Mouse (Mus musculus): ENCODE data around the gene Fgd2. TPM values are rescaled to one million over a fixed set of nuclear protein-coding genes. Genes with fewer than 3 reads are reported as not detected.

Gene Fgd2
- polyA plus RNA-seq, 1 experiment from 2014 or later = 15.4 TPM

GRCm38 (mm10) chr17:29365105-29365621 is 4.4 kb downstream of the Fgd2 start:
- no peaks in the 10 kb centered on the region for H3K27me3 ChIP-seq (replicated peaks; ENCODE audit: control insufficient read depth, insufficient read depth, low read length)
- H3K4me2 ChIP-seq (ENCODE audit: low read length) = no peak overlapping the region
- no peaks in the 10 kb centered on the region for H3K9me3 ChIP-seq (ENCODE audit: control insufficient read depth, low read length)
- ATAC-seq (replicated peaks; ENCODE audit: low FRiP score, low TSS enrichment, low read depth) = no peak
- no peaks in the 10 kb centered on the region; the same call in none of the 2 replicates for H3K4me1 ChIP-seq (replicated peaks; ENCODE audit: control insufficient read depth, insufficient read depth, low read length)
- 91% methylated on average over 13 of the region's 13 CpGs for WGBS
- H3K9ac ChIP-seq (ENCODE audit: low read length) = no peak overlapping the region
- no peak overlapping the region for H3K4me3 ChIP-seq (ENCODE audit: low read depth, low read length)
- H3K36me3 ChIP-seq (ENCODE audit: control insufficient read depth, insufficient read depth, low read length) = no peaks in the 10 kb centered on the region
- no peak for DNase-seq (ENCODE audit: low spot score)
- H3K27ac ChIP-seq (ENCODE audit: low read depth) = no peak overlapping the region

GRCm38 (mm10) chr17:29368726-29369125 is 8.0 kb downstream of the Fgd2 start:
- DNase-seq (ENCODE audit: low spot score) = no peak
- no peaks in the 10 kb centered on the region; the same call in 1 of the 2 replicates for H3K4me1 ChIP-seq (replicated peaks; ENCODE audit: control insufficient read depth, insufficient read depth, low read length)
- peak; percentile 69 for ATAC-seq (replicated peaks; ENCODE audit: low FRiP score, low TSS enrichment, low read depth)
- 10% methylated on average over 7 of the region's 7 CpGs for WGBS
- H3K9me3 ChIP-seq (ENCODE audit: control insufficient read depth, low read length) = no peaks in the 10 kb centered on the region
- H3K36me3 ChIP-seq (ENCODE audit: control insufficient read depth, insufficient read depth, low read length) = no peaks in the 10 kb centered on the region
- peak overlapping the region; percentile 42 for H3K4me2 ChIP-seq (ENCODE audit: low read length)
- no peaks in the 10 kb centered on the region for H3K27me3 ChIP-seq (replicated peaks; ENCODE audit: control insufficient read depth, insufficient read depth, low read length)
- H3K27ac ChIP-seq (ENCODE audit: low read depth) = no peak overlapping the region
- no peak overlapping the region for H3K9ac ChIP-seq (ENCODE audit: low read length)
- H3K4me3 ChIP-seq (ENCODE audit: low read depth, low read length) = no peak overlapping the region

- peak; percentile 44; the same call in 1 of the 2 replicates for ATAC-seq (replicated peaks; ENCODE audit: low FRiP score, low TSS enrichment, low read depth)
- H3K27ac ChIP-seq (ENCODE audit: low read depth) = no peak overlapping the region
- 9% methylated on average over 5 of the region's 5 CpGs for whole genome bisulfite sequencing
These were observed 10.4 kb downstream of the Fgd2 start for GRCm38 (mm10) chr17:29370984-29371723.

GRCm38 (mm10) chr17:29375871-29376270 is 15.2 kb downstream of the Fgd2 start:
- H3K27me3 ChIP-seq (replicated peaks; ENCODE audit: control insufficient read depth, insufficient read depth, low read length) = no peaks in the 10 kb centered on the region
- no peaks in the 10 kb centered on the region for H3K4me1 ChIP-seq (replicated peaks; ENCODE audit: control insufficient read depth, insufficient read depth, low read length)
- H3K9me3 ChIP-seq (ENCODE audit: control insufficient read depth, low read length) = no peaks in the 10 kb centered on the region
- no peak overlapping the region for H3K4me3 ChIP-seq (ENCODE audit: low read depth, low read length)
- 85% methylated on average over 10 of the region's 10 CpGs for WGBS
- H3K4me2 ChIP-seq (ENCODE audit: low read length) = no peak overlapping the region
- no peaks in the 10 kb centered on the region for H3K36me3 ChIP-seq (ENCODE audit: control insufficient read depth, insufficient read depth, low read length)
- no peak overlapping the region for H3K9ac ChIP-seq (ENCODE audit: low read length)
- ATAC-seq (replicated peaks; ENCODE audit: low FRiP score, low TSS enrichment, low read depth) (no peak), DNase-seq (ENCODE audit: low spot score) (no peak)
- no peak overlapping the region for H3K27ac ChIP-seq (ENCODE audit: low read depth)

More at GRCm38 (mm10) chr17:29370984-29371723, 10.4 kb downstream of the Fgd2 start:
- DNase-seq (ENCODE audit: low spot score) = peak; percentile 97
- no peak overlapping the region for H3K4me2 ChIP-seq (ENCODE audit: low read length)
- H3K9ac ChIP-seq (ENCODE audit: low read length) = no peak overlapping the region
- no peaks in the 10 kb centered on the region for H3K36me3 ChIP-seq (ENCODE audit: control insufficient read depth, insufficient read depth, low read length)
- no peaks in the 10 kb centered on the region; the same call in 1 of the 2 replicates for H3K4me1 ChIP-seq (replicated peaks; ENCODE audit: control insufficient read depth, insufficient read depth, low read length)
- no peaks in the 10 kb centered on the region for H3K9me3 ChIP-seq (ENCODE audit: control insufficient read depth, low read length)
- no peak overlapping the region for H3K4me3 ChIP-seq (ENCODE audit: low read depth, low read length)
- no peaks in the 10 kb centered on the region for H3K27me3 ChIP-seq (replicated peaks; ENCODE audit: control insufficient read depth, insufficient read depth, low read length)

GRCm38 (mm10) chr17:29378056-29378455 is 17.3 kb downstream of the Fgd2 start:
- no peak for DNase-seq (ENCODE audit: low spot score)
- Histone ChIP-seq H3K27me3 (replicated peaks; ENCODE audit: control insufficient read depth, insufficient read depth, low read length) (no peaks in the 10 kb centered on the region), H3K27ac (ENCODE audit: low read depth) (no peak overlapping the region), H3K4me3 (ENCODE audit: low read depth, low read length) (no peak overlapping the region), H3K4me1 (replicated peaks; ENCODE audit: control insufficient read depth, insufficient read depth, low read length) (no peaks in the 10 kb centered on the region), H3K9ac (ENCODE audit: low read length) (no peak overlapping the region), H3K4me2 (ENCODE audit: low read length) (no peak overlapping the region), H3K9me3 (ENCODE audit: control insufficient read depth, low read length) (no peaks in the 10 kb centered on the region), H3K36me3 (ENCODE audit: control insufficient read depth, insufficient read depth, low read length) (no peaks in the 10 kb centered on the region)
- no peak for ATAC-seq (replicated peaks; ENCODE audit: low FRiP score, low TSS enrichment, low read depth)
- WGBS = 69% methylated on average over 8 of the region's 8 CpGs

GRCm38 (mm10) chr17:29380241-29380640 is 19.5 kb downstream of the Fgd2 start:
- H3K9me3 ChIP-seq (ENCODE audit: control insufficient read depth, low read length) = no peaks in the 10 kb centered on the region
- H3K4me1 ChIP-seq (replicated peaks; ENCODE audit: control insufficient read depth, insufficient read depth, low read length) = no peaks in the 10 kb centered on the region
- WGBS = 80% methylated on average over 4 of the region's 4 CpGs
- no peaks in the 10 kb centered on the region for H3K36me3 ChIP-seq (ENCODE audit: control insufficient read depth, insufficient read depth, low read length)
- DNase-seq (ENCODE audit: low spot score) (no peak), ATAC-seq (replicated peaks; ENCODE audit: low FRiP score, low TSS enrichment, low read depth) (no peak)
- H3K4me2 ChIP-seq (ENCODE audit: low read length) = no peak overlapping the region
- no peak overlapping the region for H3K27ac ChIP-seq (ENCODE audit: low read depth)
- H3K9ac ChIP-seq (ENCODE audit: low read length) = no peak overlapping the region
- H3K27me3 ChIP-seq (replicated peaks; ENCODE audit: control insufficient read depth, insufficient read depth, low read length) = no peaks in the 10 kb centered on the region
- no peak overlapping the region for H3K4me3 ChIP-seq (ENCODE audit: low read depth, low read length)

- Histone ChIP-seq H3K27ac (ENCODE audit: low read depth) (no peak overlapping the region), H3K36me3 (ENCODE audit: control insufficient read depth, insufficient read depth, low read length) (no peaks in the 10 kb centered on the region), H3K4me3 (ENCODE audit: low read depth, low read length) (no peak overlapping the region), H3K9me3 (ENCODE audit: control insufficient read depth, low read length) (no peaks in the 10 kb centered on the region), H3K4me2 (ENCODE audit: low read length) (no peak overlapping the region), H3K27me3 (replicated peaks; ENCODE audit: control insufficient read depth, insufficient read depth, low read length) (no peaks in the 10 kb centered on the region), H3K4me1 (replicated peaks; ENCODE audit: control insufficient read depth, insufficient read depth, low read length) (no peaks in the 10 kb centered on the region), H3K9ac (ENCODE audit: low read length) (no peak overlapping the region)
- ATAC-seq (replicated peaks; ENCODE audit: low FRiP score, low TSS enrichment, low read depth) = peak; percentile 76
- WGBS = 29% methylated on average over 7 of the region's 7 CpGs
- peak; percentile 80 for DNase-seq (ENCODE audit: low spot score)
These were observed 20.8 kb downstream of the Fgd2 start for GRCm38 (mm10) chr17:29381472-29381871.

GRCm38 (mm10) chr17:29382417-29382816 is 21.7 kb downstream of the Fgd2 start:
- Histone ChIP-seq H3K9me3 (ENCODE audit: control insufficient read depth, low read length) (no peaks in the 10 kb centered on the region), H3K4me2 (ENCODE audit: low read length) (no peak overlapping the region), H3K27me3 (replicated peaks; ENCODE audit: control insufficient read depth, insufficient read depth, low read length) (no peaks in the 10 kb centered on the region), H3K9ac (ENCODE audit: low read length) (no peak overlapping the region), H3K4me1 (replicated peaks; ENCODE audit: control insufficient read depth, insufficient read depth, low read length) (no peaks in the 10 kb centered on the region), H3K36me3 (ENCODE audit: control insufficient read depth, insufficient read depth, low read length) (no peaks in the 10 kb centered on the region), H3K4me3 (ENCODE audit: low read depth, low read length) (no peak overlapping the region), H3K27ac (ENCODE audit: low read depth) (no peak overlapping the region)
- DNase-seq (ENCODE audit: low spot score) (peak; percentile 61), ATAC-seq (replicated peaks; ENCODE audit: low FRiP score, low TSS enrichment, low read depth) (no peak)
- 58% methylated on average over 11 of the region's 11 CpGs for WGBS

- Histone ChIP-seq H3K27me3 (replicated peaks; ENCODE audit: control insufficient read depth, insufficient read depth, low read length) (no peaks in the 10 kb centered on the region), H3K27ac (ENCODE audit: low read depth) (no peak overlapping the region), H3K4me1 (replicated peaks; ENCODE audit: control insufficient read depth, insufficient read depth, low read length) (no peaks in the 10 kb centered on the region), H3K4me2 (ENCODE audit: low read length) (no peak overlapping the region), H3K9ac (ENCODE audit: low read length) (no peak overlapping the region), H3K4me3 (ENCODE audit: low read depth, low read length) (no peak overlapping the region), H3K9me3 (ENCODE audit: control insufficient read depth, low read length) (no peaks in the 10 kb centered on the region), H3K36me3 (ENCODE audit: control insufficient read depth, insufficient read depth, low read length) (no peaks in the 10 kb centered on the region)
- ATAC-seq (replicated peaks; ENCODE audit: low FRiP score, low TSS enrichment, low read depth) (no peak), DNase-seq (ENCODE audit: low spot score) (no peak)
- 57% methylated on average over 9 of the region's 9 CpGs for WGBS
These were observed 23.2 kb downstream of the Fgd2 start for GRCm38 (mm10) chr17:29383923-29384322.

All from intestine, embryonic 14.5 days (tissue).